Mouse (Mus musculus): ENCODE data around the gene Gdf15. TPM values are rescaled to one million over a fixed set of nuclear protein-coding genes. Genes with fewer than 3 reads are reported as not detected.

The Gdf15 gene
- polyA plus RNA-seq, 1 experiment: not detected

- no peaks in the 10 kb centered on the region for H3K27me3 ChIP-seq (ENCODE audit: control insufficient read depth)
- peaks cover 6% of the 10 kb centered on the region for H3K9me3 ChIP-seq (ENCODE audit: control insufficient read depth, low read length)
- peaks cover 36% of the 10 kb centered on the region for H3K36me3 ChIP-seq (ENCODE audit: control insufficient read depth)
- TF ChIP-seq TAL1 (IDR thresholded peaks at IDR 0.05; ENCODE audit: low read length): no peak
- peak; percentile 78 for TF ChIP-seq GATA1 (IDR thresholded peaks at IDR 0.05; ENCODE audit: low read length)
- peak within 1 kb of the TSS; percentile 86 for H3K4me3 ChIP-seq (replicated peaks)
- peaks cover 61% of the 10 kb centered on the region for H3K4me1 ChIP-seq (ENCODE audit: control insufficient read depth)
These were observed 41.0 kb upstream of the Gdf15 start, which contains the start of gene Lsm4 for GRCm38 (mm10) chr8:70673079-70673856. Lsm4 (plus strand) TSS chr8:70673248.

- Histone ChIP-seq H3K36me3 (ENCODE audit: control insufficient read depth) (peaks cover 29% of the 10 kb centered on the region), H3K4me1 (ENCODE audit: control insufficient read depth) (peaks cover 54% of the 10 kb centered on the region), H3K9me3 (ENCODE audit: control insufficient read depth, low read length) (no peaks in the 10 kb centered on the region), H3K27me3 (ENCODE audit: control insufficient read depth) (no peaks in the 10 kb centered on the region), H3K4me3 (replicated peaks) (peak overlapping the region; percentile 86)
- no peak for TF ChIP-seq GATA1 (IDR thresholded peaks at IDR 0.05; ENCODE audit: low read length)
- TF ChIP-seq TAL1 (IDR thresholded peaks at IDR 0.05; ENCODE audit: low read length): no peak
These were observed 40.2 kb upstream of the Gdf15 start for GRCm38 (mm10) chr8:70672325-70673078.

DNA sequence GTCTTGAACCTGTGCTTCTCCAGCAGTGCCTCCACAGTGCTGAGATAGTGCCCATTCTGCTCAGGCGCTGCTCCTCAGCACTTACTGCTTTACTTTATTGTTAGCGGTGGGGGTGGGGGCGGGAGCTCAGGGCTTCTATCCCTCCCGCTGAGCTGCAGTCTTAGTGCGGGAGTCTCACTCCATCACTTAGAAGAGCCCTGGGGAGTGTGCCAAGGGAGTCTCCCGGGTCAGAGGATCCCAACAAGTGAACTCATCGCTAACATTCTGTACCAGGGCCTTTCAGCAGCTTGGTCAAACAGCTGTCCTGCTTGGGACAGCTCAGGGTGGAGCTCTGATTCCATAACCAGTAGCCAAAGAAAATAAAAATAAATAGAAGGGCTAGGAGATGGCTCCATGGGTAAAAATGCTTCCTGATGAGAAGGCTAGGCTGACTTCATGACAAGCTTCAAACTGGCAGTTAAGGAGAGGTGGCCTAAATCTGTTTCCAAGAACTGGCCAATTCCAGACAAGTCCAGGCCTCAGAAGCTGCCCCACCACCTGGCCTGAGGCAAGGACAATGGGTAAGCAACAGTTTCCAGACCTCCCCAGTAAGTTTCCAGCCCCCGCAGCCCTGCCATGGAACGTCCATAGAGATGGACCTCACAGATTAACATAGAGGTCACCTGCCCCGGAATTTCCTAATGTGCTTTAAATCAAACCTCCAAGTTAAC is 39.5 kb upstream of the Gdf15 start:
- Histone ChIP-seq H3K27me3 (ENCODE audit: control insufficient read depth) (no peaks in the 10 kb centered on the region), H3K4me1 (ENCODE audit: control insufficient read depth) (peaks cover 53% of the 10 kb centered on the region), H3K36me3 (ENCODE audit: control insufficient read depth) (peaks cover 22% of the 10 kb centered on the region), H3K4me3 (replicated peaks) (no peak overlapping the region), H3K9me3 (ENCODE audit: control insufficient read depth, low read length) (no peaks in the 10 kb centered on the region)
- TF ChIP-seq TAL1 (IDR thresholded peaks at IDR 0.05; ENCODE audit: low read length) (no peak), GATA1 (IDR thresholded peaks at IDR 0.05; ENCODE audit: low read length) (no peak)

DNA sequence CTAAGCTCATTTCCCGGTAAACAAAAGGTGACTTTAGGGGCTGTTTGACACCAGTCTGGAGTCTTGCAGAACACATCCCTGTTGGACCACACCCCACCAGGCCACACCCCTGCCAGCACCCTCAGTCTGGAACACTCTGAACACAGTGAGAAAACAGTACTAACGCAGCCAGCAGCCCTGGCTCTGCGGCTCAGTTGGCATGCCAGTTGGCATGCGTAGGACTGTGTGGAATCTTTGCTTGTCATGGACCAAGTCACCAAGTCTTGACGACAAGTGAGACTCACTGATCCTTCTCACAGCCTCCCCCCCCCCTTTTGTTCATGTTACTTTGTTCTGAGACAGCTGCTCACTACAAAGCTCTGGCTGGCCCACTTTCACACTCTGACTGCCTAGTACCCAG is 34.8 kb upstream of the Gdf15 start:
- Histone ChIP-seq H3K27me3 (ENCODE audit: control insufficient read depth) (no peaks in the 10 kb centered on the region), H3K9me3 (ENCODE audit: control insufficient read depth, low read length) (no peaks in the 10 kb centered on the region), H3K4me3 (replicated peaks) (no peak overlapping the region), H3K36me3 (ENCODE audit: control insufficient read depth) (no peaks in the 10 kb centered on the region), H3K4me1 (ENCODE audit: control insufficient read depth) (peaks cover 28% of the 10 kb centered on the region)
- TF ChIP-seq GATA1 (IDR thresholded peaks at IDR 0.05; ENCODE audit: low read length) (no peak), TAL1 (IDR thresholded peaks at IDR 0.05; ENCODE audit: low read length) (no peak)

- Histone ChIP-seq H3K9me3 (ENCODE audit: control insufficient read depth, low read length) (no peaks in the 10 kb centered on the region), H3K4me1 (ENCODE audit: control insufficient read depth) (peaks cover 33% of the 10 kb centered on the region), H3K4me3 (replicated peaks) (no peak overlapping the region), H3K27me3 (ENCODE audit: control insufficient read depth) (no peaks in the 10 kb centered on the region), H3K36me3 (ENCODE audit: control insufficient read depth) (no peaks in the 10 kb centered on the region)
- TF ChIP-seq GATA1 (IDR thresholded peaks at IDR 0.05; ENCODE audit: low read length): no peak
- no peak for TF ChIP-seq TAL1 (IDR thresholded peaks at IDR 0.05; ENCODE audit: low read length)
These were observed 33.3 kb upstream of the Gdf15 start for GRCm38 (mm10) chr8:70665599-70665998.

DNA sequence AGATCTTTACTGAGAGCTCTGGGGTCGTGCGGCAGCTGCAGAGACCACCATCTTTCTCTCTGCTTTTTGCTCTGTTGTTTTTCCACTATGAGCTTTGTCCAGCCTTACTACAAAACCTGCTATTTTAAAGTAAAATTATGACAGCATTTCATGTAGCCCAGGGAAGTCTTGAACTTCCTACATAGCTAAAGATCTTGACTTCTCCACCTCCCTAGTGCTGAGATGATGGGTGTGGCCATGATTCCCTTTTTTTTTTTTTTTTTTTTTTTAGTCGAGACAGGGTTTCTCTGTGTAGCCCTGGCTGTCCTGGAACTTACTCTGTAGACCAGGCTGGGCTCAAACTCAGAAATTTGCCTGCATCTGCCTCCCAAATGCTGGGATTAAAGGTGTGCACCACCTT is 32.4 kb upstream of the Gdf15 start:
- no peaks in the 10 kb centered on the region for H3K27me3 ChIP-seq (ENCODE audit: control insufficient read depth)
- TF ChIP-seq GATA1 (IDR thresholded peaks at IDR 0.05; ENCODE audit: low read length) (no peak), TAL1 (IDR thresholded peaks at IDR 0.05; ENCODE audit: low read length) (no peak)
- no peak overlapping the region for H3K4me3 ChIP-seq (replicated peaks)
- H3K9me3 ChIP-seq (ENCODE audit: control insufficient read depth, low read length): no peaks in the 10 kb centered on the region
- no peaks in the 10 kb centered on the region for H3K36me3 ChIP-seq (ENCODE audit: control insufficient read depth)
- peaks cover 43% of the 10 kb centered on the region for H3K4me1 ChIP-seq (ENCODE audit: control insufficient read depth)

DNA sequence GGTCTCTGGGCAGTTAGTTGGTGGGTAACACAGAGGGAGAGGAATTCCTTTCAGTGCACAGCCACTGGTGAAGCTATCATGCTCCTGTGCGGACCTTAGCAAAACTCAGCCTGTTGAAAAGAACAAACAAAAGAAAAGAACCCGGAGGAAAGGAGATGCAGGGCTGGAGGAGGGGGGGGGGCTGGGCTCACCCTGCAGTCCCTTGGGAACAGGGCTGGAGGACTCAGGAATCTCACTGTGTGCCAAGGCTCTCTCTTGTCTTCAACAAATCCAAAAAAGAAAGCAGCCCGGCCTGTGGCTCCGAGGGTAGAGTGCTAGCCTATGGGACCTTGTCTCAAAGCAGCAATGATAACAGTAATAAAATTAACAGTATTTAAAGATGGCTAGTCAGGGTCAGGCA is 31.4 kb upstream of the Gdf15 start:
- no peaks in the 10 kb centered on the region for H3K9me3 ChIP-seq (ENCODE audit: control insufficient read depth, low read length)
- peaks cover 52% of the 10 kb centered on the region for H3K4me1 ChIP-seq (ENCODE audit: control insufficient read depth)
- H3K4me3 ChIP-seq (replicated peaks): no peak overlapping the region
- no peaks in the 10 kb centered on the region for H3K27me3 ChIP-seq (ENCODE audit: control insufficient read depth)
- H3K36me3 ChIP-seq (ENCODE audit: control insufficient read depth): no peaks in the 10 kb centered on the region
- TF ChIP-seq TAL1 (IDR thresholded peaks at IDR 0.05; ENCODE audit: low read length) (no peak), GATA1 (IDR thresholded peaks at IDR 0.05; ENCODE audit: low read length) (no peak)

DNA sequence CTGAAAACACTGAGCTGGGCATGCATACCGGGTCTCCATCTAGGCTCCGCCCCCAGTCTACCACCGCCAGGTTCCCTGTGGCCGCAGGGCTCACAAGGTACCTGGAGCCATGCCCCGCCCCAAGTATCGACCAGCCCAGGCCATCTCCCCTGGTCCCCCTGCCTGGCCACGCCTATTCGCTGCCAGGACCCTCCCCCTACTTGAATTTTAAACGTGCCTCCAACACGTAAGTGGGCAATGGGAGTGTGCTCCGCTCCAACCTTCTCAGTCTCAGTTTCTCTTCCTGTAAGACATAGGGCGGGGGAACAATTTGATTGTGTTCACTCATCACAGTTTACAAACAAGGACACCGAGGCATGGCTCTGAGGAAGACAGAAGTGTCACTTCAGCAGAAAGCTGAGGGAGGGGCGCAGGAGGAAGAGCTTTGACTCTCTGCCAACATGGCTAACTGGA is 28.0 kb upstream of the Gdf15 start, which contains the start of gene Pgpep1:
TSS of gene Pgpep1 (minus strand) at position 116 of the 453 bp plus-strand sequence.
- peaks cover 50% of the 10 kb centered on the region for H3K4me1 ChIP-seq (ENCODE audit: control insufficient read depth)
- peak within 1 kb of the TSS; percentile 92 for H3K4me3 ChIP-seq (replicated peaks)
- H3K27me3 ChIP-seq (ENCODE audit: control insufficient read depth): no peaks in the 10 kb centered on the region
- TF ChIP-seq TAL1 (IDR thresholded peaks at IDR 0.05; ENCODE audit: low read length): no peak
- no peak for TF ChIP-seq GATA1 (IDR thresholded peaks at IDR 0.05; ENCODE audit: low read length)
- H3K9me3 ChIP-seq (ENCODE audit: control insufficient read depth, low read length): no peaks in the 10 kb centered on the region
- peaks cover 20% of the 10 kb centered on the region for H3K36me3 ChIP-seq (ENCODE audit: control insufficient read depth)
